20 mouse cellular contexts compared by ENCODE assay signal in the genomic region with DNA sequence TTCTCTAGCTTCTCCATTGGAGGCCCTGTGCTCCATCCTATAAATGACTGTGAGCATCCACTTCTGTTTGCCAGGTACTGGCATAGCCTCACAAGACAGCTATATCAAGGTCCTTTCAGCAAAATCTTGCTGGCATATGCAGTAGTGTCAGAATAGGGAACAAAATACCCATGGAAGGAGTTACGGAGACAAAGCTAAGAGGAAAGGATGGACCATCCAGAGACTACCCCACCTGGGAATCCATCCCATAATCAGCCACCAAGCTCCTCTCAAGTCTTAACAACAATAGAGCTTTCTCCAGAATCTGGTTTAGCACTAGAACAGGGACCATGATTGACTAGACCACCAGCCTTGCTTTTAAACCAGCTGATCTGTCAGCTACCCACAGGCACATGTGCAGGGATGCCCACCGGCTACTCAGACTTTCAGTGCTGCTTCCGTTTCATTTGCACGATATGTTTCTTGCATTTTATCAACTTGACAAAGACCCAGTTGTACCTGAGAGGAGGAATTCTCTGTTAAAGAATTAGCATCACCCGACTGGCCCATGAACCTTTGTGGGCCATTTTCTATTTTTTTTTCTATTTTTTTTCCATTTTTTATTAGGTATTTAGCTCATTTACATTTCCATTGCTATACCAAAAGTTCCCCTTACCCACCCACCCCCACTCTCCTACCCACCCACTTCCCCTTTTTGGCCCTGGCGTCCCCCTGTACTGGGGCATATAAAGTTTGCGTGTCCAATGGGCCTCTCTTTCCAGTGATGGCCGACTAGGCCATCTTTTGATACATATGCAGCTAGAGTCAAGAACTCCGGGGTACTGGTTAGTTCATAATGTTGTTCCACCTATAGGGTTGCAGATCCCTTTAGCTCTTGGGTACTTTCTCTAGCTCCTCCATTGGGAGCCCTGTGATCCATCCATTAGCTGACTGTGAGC. TPM values are rescaled to one million over a fixed set of nuclear protein-coding genes. Genes with fewer than 3 reads are reported as not detected.
DNase-seq lines count a peak whose midpoint lies in the region; ATAC-seq lines count a peak whose summit lies in the region.
"Not testable (repeated sequence)": the region's sequence is repeated elsewhere in the genome, so short reads cannot be mapped to it uniquely, and the experiment has no call there.
"Had no signal": no experiment of that assay in that cellular context is flagged by ENCODE, and none has a peak within 500 bp of the region (broad histone marks: within the 10 kb centered on the region; RNA-seq: fewer than 3 reads in every experiment).

No protein-coding gene starts in this region.

- H3K27ac ChIP-seq in embryonic facial prominence, embryonic 14.5 days (replicated peaks; ENCODE audit: low read depth, low read length); heart, embryonic 12.5 days (ENCODE audit: poor library complexity, severe bottlenecking); hindbrain, embryonic 12.5 days; intestine, embryonic 14.5 days (ENCODE audit: low read depth); liver, embryonic 11.5 days (ENCODE audit: low read depth, low read length); midbrain, embryonic 11.5 days (ENCODE audit: low read depth, low read length); midbrain, embryonic 16.5 days (ENCODE audit: low read length); stomach, embryonic 14.5 days (ENCODE audit: low read length): not testable (repeated sequence)

- WGBS in embryonic facial prominence, embryonic 14.5 days: 90% methylated on average over 5 of the region's 9 CpGs
- 79% methylated on average over 9 of the region's 9 CpGs for WGBS in heart, embryonic 12.5 days
- 82% methylated on average over 9 of the region's 9 CpGs for WGBS in hindbrain, embryonic 12.5 days
- 91% methylated on average over 6 of the region's 9 CpGs for WGBS in intestine, embryonic 14.5 days
- WGBS in liver, embryonic 11.5 days: 74% methylated on average over 6 of the region's 9 CpGs
- 91% methylated on average over 6 of the region's 9 CpGs for WGBS in midbrain, embryonic 11.5 days
- 91% methylated on average over 5 of the region's 9 CpGs for WGBS in midbrain, embryonic 16.5 days
- WGBS in stomach, embryonic 14.5 days: 90% methylated on average over 6 of the region's 9 CpGs

- not testable (repeated sequence) for H3K27me3 ChIP-seq in embryonic facial prominence, embryonic 14.5 days (replicated peaks; ENCODE audit: control insufficient read depth, insufficient read depth, low read length); heart, embryonic 12.5 days (replicated peaks); hindbrain, embryonic 12.5 days; intestine, embryonic 14.5 days (replicated peaks; ENCODE audit: control insufficient read depth, insufficient read depth, low read length); liver, embryonic 11.5 days (replicated peaks; ENCODE audit: control insufficient read depth, insufficient read depth, low read length); midbrain, embryonic 11.5 days (ENCODE audit: control insufficient read depth, insufficient read depth, low read length); midbrain, embryonic 16.5 days (ENCODE audit: control insufficient read depth, insufficient read depth, low read depth, low read length); stomach, embryonic 14.5 days (ENCODE audit: control insufficient read depth, insufficient read depth, low read length)

- not testable (repeated sequence) for H3K4me2 ChIP-seq in embryonic facial prominence, embryonic 14.5 days (ENCODE audit: low read depth, low read length); heart, embryonic 12.5 days; hindbrain, embryonic 12.5 days (replicated peaks); intestine, embryonic 14.5 days (ENCODE audit: low read length); liver, embryonic 11.5 days; midbrain, embryonic 11.5 days; midbrain, embryonic 16.5 days (ENCODE audit: low read length); stomach, embryonic 14.5 days (replicated peaks; ENCODE audit: low read depth, low read length)

- peak; percentile 26; the same call in 1 of the 2 replicates for ATAC-seq in embryonic facial prominence, embryonic 14.5 days (ENCODE audit: low read depth)
- ATAC-seq in heart, embryonic 12.5 days (ENCODE audit: insufficient number of reproducible peaks, low FRiP score): peak; percentile 72
- ATAC-seq in hindbrain, embryonic 12.5 days (ENCODE audit: low FRiP score): peak; percentile 68
- ATAC-seq in intestine, embryonic 14.5 days (replicated peaks; ENCODE audit: low FRiP score, low TSS enrichment, low read depth): 0 out of 2 replicates have a peak, but pooled peaks have one; percentile 36
- ATAC-seq in liver, embryonic 11.5 days (replicated peaks; ENCODE audit: low FRiP score): peak; percentile 47; the same call in 1 of the 2 replicates
- ATAC-seq in midbrain, embryonic 11.5 days (ENCODE audit: low FRiP score): peak; percentile 58
- ATAC-seq in midbrain, embryonic 16.5 days: 0 out of 2 replicates have a peak, but pooled peaks have one; percentile 5
- peak; percentile 37; the same call in 1 of the 2 replicates for ATAC-seq in stomach, embryonic 14.5 days (ENCODE audit: insufficient number of reproducible peaks, insufficient read depth, low FRiP score, low read depth)

- DNase-seq in embryonic facial prominence, embryonic 14.5 days (ENCODE audit: low spot score); intestine, embryonic 14.5 days (ENCODE audit: low spot score); liver, embryonic 11.5 days (ENCODE audit: low spot score); midbrain, embryonic 11.5 days (ENCODE audit: low spot score, missing footprints): not testable (repeated sequence)

- H3K9ac ChIP-seq in embryonic facial prominence, embryonic 14.5 days (ENCODE audit: low read depth, low read length); heart, embryonic 12.5 days; hindbrain, embryonic 12.5 days; intestine, embryonic 14.5 days (ENCODE audit: low read length); liver, embryonic 11.5 days (ENCODE audit: low read depth, low read length); midbrain, embryonic 11.5 days (ENCODE audit: low read length); midbrain, embryonic 16.5 days (ENCODE audit: low read depth, low read length); stomach, embryonic 14.5 days (replicated peaks; ENCODE audit: low read depth, low read length): not testable (repeated sequence)

- H3K9me3 ChIP-seq in embryonic facial prominence, embryonic 14.5 days (ENCODE audit: control insufficient read depth, low read length); intestine, embryonic 14.5 days (ENCODE audit: control insufficient read depth, low read length); liver, embryonic 11.5 days (ENCODE audit: control insufficient read depth, low read length); midbrain, embryonic 11.5 days (ENCODE audit: control insufficient read depth, low read length); midbrain, embryonic 16.5 days (replicated peaks; ENCODE audit: control insufficient read depth, low read length, poor library complexity, severe bottlenecking); stomach, embryonic 14.5 days (ENCODE audit: control insufficient read depth, low read depth, low read length): not testable (repeated sequence)
- H3K9me3 ChIP-seq in heart, embryonic 12.5 days (replicated peaks): peaks cover 12% of the 10 kb centered on the region
- peaks cover 16% of the 10 kb centered on the region for H3K9me3 ChIP-seq in hindbrain, embryonic 12.5 days (replicated peaks)

- H3K36me3 ChIP-seq in embryonic facial prominence, embryonic 14.5 days (ENCODE audit: control insufficient read depth, insufficient read depth, low read length); heart, embryonic 12.5 days; hindbrain, embryonic 12.5 days; intestine, embryonic 14.5 days (ENCODE audit: control insufficient read depth, insufficient read depth, low read length); liver, embryonic 11.5 days (ENCODE audit: control insufficient read depth, insufficient read depth, low read length); midbrain, embryonic 11.5 days (ENCODE audit: control insufficient read depth, insufficient read depth, low read length); midbrain, embryonic 16.5 days (ENCODE audit: control insufficient read depth, insufficient read depth, low read length); stomach, embryonic 14.5 days (ENCODE audit: control insufficient read depth, insufficient read depth, low read length): not testable (repeated sequence)

- not testable (repeated sequence) for H3K4me1 ChIP-seq in embryonic facial prominence, embryonic 14.5 days (ENCODE audit: control insufficient read depth, insufficient read depth, low read length); heart, embryonic 12.5 days (replicated peaks); hindbrain, embryonic 12.5 days; intestine, embryonic 14.5 days (replicated peaks; ENCODE audit: control insufficient read depth, insufficient read depth, low read length); liver, embryonic 11.5 days (replicated peaks; ENCODE audit: control insufficient read depth, insufficient read depth, low read length); midbrain, embryonic 11.5 days (ENCODE audit: control insufficient read depth, insufficient read depth, low read length); midbrain, embryonic 16.5 days (ENCODE audit: control insufficient read depth, insufficient read depth, low read length); stomach, embryonic 14.5 days (ENCODE audit: control insufficient read depth, insufficient read depth, low read length)

- H3K4me3 ChIP-seq in embryonic facial prominence, embryonic 14.5 days (ENCODE audit: low read depth, low read length); heart, embryonic 12.5 days; hindbrain, embryonic 12.5 days; intestine, embryonic 14.5 days (ENCODE audit: low read depth, low read length); liver, embryonic 11.5 days (ENCODE audit: low read depth, low read length); midbrain, embryonic 11.5 days (ENCODE audit: low read depth, low read length); midbrain, embryonic 16.5 days (ENCODE audit: low read depth, low read length); stomach, embryonic 14.5 days (ENCODE audit: low read depth, low read length): not testable (repeated sequence)

RNA-seq across cellular contexts. Expression of gene Gm17019, which starts 12.3 kb away (rescaled TPM):
- not detected in 2 replicates for polyA plus RNA-seq in embryonic facial prominence, embryonic 14.5 days (2014; fragmentation: Nextera tagmentation; extraction: Ambion mirVana)
- not detected in 2 replicates for polyA plus RNA-seq in heart, embryonic 12.5 days (2016; fragmentation: Nextera tagmentation; extraction: Ambion mirVana)
- not detected in 2 replicates for polyA plus RNA-seq in hindbrain, embryonic 12.5 days (2016; fragmentation: Nextera tagmentation; extraction: Ambion mirVana)
- not detected in 2 replicates for polyA plus RNA-seq in intestine, embryonic 14.5 days (2014; fragmentation: Nextera tagmentation; extraction: Ambion mirVana)
- not detected in 2 replicates for polyA plus RNA-seq in liver, embryonic 11.5 days (2014; fragmentation: Nextera tagmentation; extraction: Ambion mirVana)
- not detected in 2 replicates for polyA plus RNA-seq in midbrain, embryonic 11.5 days (2014; fragmentation: Nextera tagmentation; extraction: Ambion mirVana)
- not detected in 2 replicates for polyA plus RNA-seq in midbrain, embryonic 16.5 days (2015; fragmentation: Nextera tagmentation; extraction: Ambion mirVana)
- polyA plus RNA-seq in stomach, embryonic 14.5 days (2014; fragmentation: Nextera tagmentation; extraction: Ambion mirVana): not detected in 2 replicates
- polyA plus RNA-seq: embryonic facial prominence, embryonic 10.5 days; erythroblast, embryonic 14.5 days; forebrain, embryonic 13.5 days; gonadal fat pad, adult 2 months; inflammation-experienced regulatory T-cells, adult 6 months; kidney, adult 2 months; kidney, postnatal 0 days; limb, embryonic 14.5 days; liver, embryonic 14.5 days; lung, embryonic 14.5 days; Patski; thymus, postnatal 0 days had no signal

Comparison
In these comparisons a context has a peak if more than half of its experiments do, and no peak if none do; other contexts are left out.
1. ATAC-seq: peak in every context shown above with its lines; median percentile 72 in heart, embryonic 12.5 days; 68 in hindbrain, embryonic 12.5 days; 58 in midbrain, embryonic 11.5 days; 47 in liver, embryonic 11.5 days; 37 in stomach, embryonic 14.5 days; 36 in intestine, embryonic 14.5 days; 26 in embryonic facial prominence, embryonic 14.5 days; 5 in midbrain, embryonic 16.5 days.